Mouse (Mus musculus) gastrocnemius, adult 8-10 months (tissue): ENCODE results near the gene Rin2. TPM values are rescaled to one million over a fixed set of nuclear protein-coding genes. Genes with fewer than 3 reads are reported as not detected.

Experiments
- DNase-seq, 2 experiments: peaks; one replicate each; pipeline ENCODE4 v3.0.0; 2022; ENCODE audit warnings: low spot score in 2 of 2
- total RNA-seq, 4 experiments: library from RNA; stranded (reverse); gene quantifications; 2 replicates each; pipeline ENCODE4 v1.2.4; 2022

Gene Rin2
- total RNA-seq, 4 experiments from 2014 or later = 5.3 to 12.9 (median 10.1) TPM

DNA sequence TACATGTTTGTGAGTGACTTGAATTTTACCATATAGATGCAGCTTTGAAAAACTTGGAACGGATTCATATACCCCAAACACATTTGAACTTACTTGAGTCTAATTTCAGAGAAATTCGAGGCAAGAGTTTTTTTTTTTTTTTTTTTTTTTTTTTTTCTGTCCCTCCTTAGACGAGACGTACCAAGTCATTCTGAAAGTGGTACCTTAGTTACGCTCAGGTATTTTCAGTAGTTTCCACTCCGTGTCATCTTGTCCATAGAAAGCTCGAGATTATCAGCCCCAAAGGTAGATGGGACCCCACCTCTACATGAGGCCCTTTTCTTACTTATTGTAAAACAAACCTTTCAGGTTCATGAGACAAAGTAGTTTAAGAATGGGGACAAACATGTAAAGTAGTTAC is 55.9 kb downstream of the Rin2 start:
- DNase-seq = no peak

DNA sequence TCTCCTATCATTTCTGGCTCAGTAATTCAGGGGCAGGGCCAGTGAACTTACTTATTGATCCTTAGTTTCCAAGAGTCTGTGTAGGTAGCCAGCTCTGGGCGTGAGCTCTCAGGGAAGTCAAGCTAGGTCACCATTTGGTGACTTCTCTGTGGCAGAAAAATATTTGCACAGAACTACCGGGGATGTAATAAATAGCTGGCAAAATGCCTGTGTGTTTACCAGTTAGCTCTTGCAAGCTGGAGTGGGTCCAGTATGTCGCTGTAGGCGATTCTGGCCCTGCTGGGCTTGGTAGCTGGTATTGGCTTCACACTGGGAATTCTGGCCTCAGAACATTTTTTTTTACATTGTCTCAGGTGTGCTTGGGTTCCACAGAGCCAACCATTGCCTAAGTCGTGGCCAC is 60.1 kb downstream of the Rin2 start:
- no peak for DNase-seq

DNA sequence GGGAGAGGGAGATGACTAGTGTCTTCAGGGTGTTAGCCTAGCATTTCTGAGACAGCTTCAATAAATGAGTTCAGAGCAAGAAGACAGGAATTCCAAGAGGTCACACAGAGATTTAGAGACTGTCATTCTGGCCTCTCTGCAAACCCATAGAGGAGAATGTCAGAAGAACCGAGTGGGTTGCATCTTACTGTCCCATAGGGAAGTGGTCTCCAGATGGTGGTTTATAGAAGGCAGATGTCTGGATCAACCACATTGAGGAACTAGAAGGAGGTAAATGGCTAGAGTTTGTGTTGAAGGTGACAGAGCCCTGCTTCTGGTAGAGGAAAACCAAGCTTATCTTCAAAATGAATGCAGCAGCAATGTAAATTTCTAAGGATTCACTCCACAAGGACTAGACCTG is 61.5 kb downstream of the Rin2 start:
- no peak for DNase-seq

DNA sequence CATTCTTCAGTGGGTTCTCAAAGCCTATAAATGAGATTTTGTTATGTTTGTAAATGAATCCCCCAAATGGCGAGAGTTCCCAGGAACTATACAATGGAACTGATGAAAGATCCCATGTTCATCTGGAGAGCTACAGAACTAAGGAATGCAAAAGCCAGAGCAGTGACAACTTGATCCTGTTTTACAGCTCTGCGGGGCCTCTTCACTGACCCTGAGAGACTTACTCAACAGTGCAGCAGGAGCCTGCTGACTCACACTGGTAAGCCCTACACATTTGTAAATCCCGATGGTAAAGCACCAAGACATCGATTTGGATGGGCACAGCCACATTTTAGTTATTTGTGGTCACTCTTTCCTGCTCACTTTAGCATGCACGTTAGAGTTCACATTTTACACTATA is 62.2 kb downstream of the Rin2 start:
- DNase-seq = no peak

DNA sequence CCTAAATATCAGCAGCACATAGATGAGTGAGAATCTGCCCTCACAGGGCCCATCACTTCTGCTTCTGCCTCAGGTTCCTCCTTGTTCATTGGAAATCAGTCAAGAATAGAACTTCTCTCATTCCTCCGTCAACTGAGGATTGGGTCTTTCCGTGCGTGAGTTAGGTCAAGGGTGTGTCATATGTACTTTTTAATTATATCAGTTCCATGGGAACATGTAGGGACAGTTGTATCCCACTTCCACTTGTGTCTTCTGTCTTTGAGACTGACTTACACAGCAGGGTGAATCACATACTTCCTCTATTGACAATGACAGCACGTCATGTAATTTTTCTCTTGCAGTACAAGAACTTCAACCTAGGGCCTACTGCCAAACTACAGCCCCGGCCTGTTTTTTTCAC is 65.7 kb downstream of the Rin2 start:
- no peak for DNase-seq

DNA sequence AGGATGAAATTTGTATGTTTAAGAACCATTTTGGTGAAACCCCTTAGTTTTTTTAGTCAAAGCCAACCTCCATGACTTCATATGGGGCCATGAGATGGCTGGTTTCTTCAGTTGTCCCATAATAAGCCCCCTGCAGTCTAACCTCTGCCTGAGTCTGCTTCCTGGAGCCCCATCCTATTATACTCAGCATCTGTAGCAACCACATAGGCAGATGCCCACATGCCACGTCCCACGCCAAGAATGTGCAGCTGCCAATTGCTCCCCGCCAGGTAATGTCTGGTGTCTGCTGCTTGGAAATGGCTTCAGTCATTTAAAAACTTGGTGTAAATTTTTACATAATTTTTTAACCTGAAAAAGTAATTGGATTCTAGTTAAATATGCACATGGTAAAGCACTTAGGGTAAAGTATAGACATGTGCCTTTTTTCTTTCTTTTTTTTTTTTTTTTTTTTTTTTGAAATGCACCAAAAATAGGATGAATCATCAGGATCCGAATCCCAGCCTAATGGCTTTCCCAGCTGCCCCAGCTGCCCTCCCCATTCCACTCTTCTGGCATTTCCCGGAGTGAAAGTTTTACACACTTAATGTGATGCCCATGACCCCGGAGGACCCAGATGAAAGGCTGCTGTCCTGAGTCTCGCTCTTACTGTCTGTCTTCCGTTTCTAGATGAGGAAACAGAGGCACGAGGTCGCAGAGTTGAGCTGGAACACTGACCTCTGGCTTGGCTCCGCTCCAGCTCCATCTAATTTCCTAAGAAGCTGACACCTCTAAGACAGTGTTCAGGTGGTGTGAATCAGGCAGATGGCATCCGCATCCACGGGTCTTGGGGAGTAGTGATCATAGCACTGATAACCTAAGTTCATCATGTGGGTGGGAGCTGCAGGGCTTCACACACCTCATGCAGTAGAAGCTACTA is 68.0 kb downstream of the Rin2 start:
- DNase-seq = no peak

DNA sequence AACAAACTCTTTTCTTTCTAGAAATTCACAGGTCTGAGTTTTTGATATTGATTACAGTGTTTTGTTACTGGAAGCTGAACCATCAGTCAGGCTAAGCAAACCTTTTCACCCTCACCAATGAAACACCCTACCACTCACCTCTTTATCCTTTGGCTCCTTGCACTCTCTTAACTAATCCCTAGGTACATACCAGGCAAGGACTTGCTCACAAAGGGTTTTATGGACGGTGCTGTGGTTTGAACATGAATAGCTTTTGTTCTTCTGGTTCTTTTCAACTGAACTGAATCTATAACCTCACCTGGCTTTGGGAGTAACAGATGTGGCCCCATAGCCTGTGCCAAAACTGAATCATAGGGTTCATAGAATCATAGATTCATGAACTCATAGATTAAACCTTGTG is 71.4 kb downstream of the Rin2 start:
- no peak for DNase-seq

DNA sequence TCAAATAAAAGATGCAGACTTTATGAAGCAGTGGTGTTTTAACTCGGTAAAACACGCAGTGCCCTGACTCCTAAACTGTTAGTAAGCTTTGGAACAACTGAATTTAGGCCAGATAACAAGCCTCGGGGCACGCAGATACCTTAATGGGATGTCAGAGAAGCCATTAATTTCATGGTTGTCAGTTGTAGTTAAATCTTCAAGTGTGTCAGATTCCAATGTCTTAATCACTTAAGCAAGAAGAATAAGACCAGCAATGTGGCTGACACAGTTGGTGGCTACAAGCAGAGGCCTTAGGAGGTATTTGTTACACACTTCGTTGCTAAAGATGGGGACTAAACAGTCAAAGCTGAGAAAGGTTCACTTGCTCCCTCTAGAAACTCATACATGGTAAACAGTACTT is 74.6 kb downstream of the Rin2 start:
- DNase-seq = no peak

DNA sequence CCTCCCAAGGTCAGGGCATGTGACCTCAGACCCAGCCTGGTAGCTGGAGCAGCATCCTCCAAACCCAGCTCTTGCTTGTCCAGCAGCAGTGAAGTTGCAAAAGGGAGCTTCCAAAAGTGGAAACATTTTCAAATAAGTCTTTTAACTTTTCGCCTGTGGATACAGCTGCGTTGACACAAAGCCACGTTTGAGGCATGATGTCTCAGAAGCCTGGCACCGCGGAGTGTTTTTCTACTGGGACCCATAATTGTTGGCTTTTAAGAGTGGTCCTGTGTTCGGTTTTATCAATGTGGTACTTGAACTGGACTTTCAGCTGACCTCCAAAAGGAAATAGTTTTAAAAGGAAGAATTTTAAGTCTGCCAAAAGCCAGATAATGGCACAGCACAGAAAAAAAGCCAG is 77.6 kb downstream of the Rin2 start:
- peak in 1 of 2 experiments; percentile 22 for DNase-seq

DNA sequence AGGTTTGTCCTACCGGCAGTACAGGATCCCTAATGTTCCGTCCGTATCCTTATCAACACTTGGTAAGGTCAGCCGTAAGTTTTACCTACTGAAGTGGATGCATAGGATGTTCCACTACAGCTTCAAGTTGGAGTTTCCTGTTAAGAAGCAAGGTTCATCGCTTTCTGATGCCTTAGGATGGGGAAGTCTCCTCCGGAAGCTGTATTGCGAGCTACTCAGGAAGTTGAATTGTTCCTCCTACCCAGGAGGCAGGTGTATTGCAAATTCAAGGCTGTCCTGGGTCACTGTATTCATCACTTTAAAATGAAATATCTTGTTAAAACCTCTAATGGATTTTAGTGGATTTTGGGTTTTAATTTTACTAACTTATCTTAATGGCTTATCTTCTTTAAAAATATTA is 79.0 kb downstream of the Rin2 start:
- DNase-seq = no peak

DNA sequence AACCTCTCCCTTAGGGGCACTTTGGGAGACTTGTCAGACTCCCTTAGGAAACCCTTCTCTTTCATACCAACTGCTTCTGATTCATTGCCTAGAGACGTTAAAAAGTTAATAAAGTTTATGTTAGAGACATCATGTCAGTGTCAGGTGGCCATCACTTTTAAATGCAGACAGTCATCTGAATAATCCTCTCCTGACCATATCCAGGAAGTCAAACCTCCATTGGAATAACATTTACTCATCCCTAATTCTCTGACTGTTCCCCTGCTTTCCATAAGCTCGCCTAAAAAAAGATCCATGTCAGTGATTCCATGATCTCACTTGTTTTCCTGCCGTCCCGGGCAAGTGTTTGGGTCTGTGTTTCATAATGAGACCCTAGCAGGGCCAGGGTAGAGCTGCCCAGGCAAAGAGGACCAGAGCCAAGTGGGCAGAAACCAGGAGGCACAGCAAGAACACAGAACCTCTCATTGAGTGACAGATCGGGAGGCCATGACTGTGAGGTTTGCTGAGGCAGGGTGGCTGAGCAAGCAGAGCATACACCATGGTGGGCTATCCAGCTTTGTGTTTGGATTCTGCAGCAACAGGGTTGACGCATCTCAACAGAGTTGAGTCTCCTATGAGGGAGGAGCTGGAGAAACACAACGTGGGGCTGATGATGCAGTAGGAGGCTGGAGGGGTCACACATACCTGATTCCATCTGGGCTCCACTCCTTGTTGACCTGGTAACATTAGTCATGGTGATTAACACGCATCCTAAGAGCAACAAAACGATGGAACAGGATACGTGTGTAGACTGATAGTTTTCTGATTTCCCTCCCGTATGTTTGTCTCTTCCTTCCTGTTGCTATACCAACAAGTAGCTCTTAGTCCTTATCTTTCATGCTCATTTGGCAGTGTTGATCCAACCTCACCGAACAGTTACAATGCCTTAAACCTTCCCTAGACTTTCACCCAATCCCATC is 81.1 kb downstream of the Rin2 start:
- no peak for DNase-seq

DNA sequence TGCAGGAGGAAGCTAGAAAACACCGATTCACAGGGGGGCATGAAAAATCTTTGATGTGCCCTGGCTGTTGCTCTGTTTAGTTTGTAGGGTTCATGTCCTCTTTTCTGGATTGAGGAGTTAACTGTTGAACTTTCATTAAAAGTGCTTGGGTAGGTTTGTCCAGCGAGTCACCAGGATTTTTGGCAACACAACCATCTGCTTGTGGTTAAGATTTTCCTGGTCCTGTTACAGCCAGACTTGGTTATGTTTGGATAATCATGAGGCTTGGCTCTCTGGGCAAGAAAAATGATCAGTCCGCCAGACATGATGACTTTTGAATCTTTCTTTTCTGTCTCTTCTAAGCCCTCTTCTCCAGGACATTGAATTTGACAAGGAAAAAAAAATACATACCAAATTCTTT is 85.1 kb downstream of the Rin2 start:
- no peak for DNase-seq

DNA sequence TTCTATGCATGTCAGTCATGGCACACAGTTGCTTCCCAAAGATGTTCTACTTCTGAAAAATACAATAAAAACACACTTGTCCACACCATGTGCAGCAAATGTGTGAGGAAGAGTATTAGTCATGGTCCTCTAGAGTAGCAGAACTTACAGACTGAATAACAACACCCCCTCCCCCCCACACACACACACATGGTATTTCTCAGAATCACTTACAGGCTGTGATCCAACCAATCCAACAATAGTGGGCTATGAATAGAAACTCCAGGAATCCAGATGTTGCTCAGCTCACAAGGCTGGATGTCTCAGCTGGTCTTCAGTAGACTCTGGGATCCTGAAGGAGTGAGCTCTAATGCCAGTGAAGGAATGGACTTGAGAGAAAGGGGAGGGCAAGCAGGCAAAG is 86.4 kb downstream of the Rin2 start:
- DNase-seq = no peak

DNA sequence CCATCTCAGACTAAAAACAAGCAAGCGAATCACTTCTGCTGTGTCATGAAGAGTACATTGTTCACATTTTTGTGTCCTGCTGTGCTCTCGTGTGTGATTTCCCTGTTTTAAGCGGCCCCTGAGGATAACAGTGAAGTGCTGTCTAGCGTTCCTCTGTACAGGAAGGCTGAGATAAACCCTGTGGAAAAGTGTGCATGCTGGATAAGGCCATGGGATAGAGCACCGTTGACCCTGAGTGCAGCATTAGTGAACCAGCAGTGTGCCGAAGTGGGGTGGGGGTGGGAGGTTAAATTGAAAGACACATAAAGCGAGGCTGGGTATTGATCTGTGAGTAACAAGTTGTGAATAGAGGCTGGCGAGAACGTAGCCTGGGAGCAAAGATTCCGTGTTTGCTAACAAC is 94.9 kb downstream of the Rin2 start:
- no peak for DNase-seq

DNA sequence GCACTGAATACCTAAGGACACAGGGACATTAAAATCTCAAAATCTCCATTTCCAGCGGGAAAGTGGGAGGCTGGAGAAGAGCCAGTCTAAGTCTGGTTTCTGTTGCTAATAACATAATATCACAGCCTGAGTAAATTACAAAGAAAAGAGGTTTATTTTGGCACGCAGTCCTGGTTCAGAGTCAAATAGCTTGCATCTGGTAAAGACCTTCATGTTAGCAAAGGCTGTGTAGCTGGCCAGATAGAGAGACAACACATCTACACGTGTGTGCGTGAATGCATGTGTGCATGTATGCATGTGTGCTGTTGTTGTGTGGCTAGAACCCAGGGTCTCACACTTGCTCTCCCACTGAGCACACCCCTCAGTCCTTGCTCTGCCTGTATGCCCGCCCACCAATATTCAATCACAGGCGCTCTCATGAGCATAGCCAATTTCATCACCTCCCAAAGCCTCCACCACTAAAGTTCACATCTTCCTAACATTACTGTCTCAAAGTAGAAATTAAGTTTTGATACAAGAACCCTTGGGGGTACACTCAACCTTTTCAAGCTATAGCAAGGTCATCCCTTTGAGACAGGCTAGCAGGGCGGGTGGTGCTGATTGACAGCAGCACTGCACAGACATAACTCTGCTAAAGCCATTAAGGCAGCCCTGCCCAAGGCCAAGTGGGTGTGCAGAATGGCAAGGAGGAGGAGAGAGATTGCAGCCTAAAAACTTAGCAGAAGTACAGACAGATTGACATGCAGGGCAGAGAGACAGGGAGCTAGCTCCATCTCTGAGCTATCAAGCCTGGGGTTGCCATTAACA is 95.9 kb downstream of the Rin2 start:
- no peak for DNase-seq

DNA sequence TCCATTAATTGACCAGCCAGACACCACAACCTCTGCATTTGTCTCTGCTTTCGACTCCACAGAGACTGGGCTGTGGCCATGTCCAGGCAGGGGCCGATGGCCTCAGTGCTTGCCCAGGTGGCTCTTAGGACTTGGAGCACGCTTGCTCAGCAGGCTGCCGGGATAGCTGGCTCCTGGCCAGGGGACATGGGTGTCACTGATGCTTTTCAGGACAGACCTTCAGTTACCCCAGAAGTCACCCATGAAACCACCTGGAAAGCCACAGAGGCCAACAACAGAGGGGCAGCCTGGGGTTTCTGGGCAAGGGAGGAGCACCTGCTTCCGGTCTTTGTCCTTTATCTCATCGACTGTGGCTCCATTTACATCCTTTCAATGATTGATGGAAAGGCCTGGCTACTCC is 108.2 kb downstream of the Rin2 start:
- DNase-seq = peak in 1 of 2 experiments; percentile 28

DNA sequence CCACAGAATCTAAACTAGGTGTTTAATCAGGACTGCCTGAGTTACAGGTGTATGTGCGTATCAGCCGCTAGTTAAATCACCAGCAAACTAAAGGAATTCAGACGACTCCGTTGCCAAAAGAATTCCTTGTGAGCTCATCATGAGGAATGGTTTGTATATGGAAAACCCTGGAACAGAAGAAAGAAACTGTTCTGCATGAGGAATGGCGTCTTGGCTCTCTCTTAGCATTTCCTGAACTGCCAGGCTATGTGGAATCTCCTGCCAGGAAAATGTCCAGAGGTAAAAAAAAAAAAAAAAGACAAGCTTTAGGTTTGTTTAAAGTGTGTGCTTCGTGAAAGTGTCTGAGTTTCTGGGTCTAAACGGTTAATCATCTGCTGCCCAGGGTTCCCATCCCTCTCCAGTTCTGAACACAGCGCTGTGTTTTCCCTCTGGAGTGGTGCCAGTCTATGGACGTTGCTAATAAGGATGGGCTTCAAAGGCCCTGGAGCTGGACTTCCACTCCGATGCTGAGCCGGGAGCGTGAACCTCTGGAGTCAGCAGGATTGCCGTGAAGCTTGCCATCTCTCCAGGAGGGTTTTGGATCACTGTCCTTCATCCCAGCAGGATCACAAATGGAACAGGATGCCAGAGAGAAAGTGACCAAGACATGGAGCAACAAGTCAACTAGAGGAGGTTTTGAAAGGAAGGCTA is 109.4 kb downstream of the Rin2 start:
- no peak for DNase-seq

DNA sequence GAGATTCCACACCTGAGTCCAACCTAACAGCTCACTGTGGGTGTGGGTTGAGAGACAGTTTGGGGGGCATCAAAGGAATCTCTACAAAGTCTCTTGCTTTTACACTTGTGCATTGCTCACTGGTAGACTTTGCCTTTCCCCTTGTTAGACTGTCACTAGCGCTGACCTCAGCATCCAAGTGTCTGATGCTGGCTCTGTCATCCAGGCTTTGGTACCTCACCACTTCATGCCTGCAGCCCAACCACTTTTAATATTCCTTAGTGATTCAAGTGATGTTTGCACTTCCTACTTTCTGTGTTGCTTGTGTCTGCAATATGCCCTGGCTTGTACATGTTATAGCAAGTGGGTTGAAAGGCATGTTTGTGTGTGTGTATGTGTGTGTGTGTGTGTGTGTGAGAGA is 109.9 kb downstream of the Rin2 start:
- no peak for DNase-seq

DNA sequence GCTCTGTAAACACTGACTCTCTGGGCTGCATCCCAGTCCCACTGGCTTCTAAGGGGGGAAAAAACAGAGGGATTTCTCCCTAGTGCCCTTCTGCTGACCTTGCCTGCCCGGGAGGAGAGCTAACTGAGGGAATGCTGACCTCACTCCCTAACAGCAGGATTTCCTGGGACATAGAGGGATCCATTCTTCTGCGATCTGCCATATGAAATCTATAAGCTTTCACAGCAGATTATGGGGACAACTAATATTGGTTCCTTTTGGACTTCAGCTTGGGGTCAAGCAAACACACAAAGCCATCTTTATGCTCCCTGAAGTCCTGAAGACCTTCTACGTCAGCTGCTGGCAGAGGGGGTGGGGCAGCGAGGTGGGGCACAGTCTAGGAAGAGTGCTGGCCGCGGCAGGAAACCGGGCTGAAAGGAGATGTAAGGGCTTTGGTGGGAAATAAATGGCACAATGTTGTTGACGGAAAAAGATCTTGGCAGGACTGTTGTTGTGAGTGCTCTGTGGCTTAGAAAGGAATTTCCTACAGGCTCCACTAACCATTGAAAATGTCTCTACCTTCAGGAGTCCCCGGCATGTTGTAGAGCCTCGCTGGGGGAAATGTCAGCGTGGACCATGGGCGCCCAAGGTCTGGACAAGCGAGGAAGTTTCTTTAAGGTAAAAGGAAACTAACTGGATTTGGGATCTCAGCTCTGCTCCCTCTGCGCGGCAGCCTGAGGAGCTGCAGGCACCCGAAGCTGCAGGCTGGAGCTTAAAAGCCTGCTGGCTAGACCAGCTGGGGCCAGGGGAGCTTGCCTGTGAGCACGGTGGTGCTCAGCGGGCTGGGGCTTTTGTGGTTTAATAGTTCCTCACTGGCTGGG is 111.0 kb downstream of the Rin2 start:
- peak in 1 of 2 experiments; percentile 18 for DNase-seq

DNA sequence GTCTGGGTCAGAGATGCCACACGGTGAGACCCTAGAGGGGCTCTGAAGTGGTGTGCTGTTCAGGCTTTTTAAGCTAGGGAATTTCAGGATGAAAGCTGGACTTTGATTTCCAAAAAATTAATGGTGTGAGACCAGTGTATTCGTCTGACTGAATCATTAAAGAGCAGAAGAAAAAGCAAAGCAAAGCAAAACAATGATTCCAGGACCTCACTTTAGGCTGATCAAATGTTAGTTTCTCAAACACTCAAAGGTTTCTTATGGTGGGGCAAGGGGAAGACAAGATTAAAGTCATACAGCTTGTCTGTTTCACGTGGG is 111.6 kb downstream of the Rin2 start:
- DNase-seq = no peak
